Mouse (Mus musculus) gastrocnemius, postnatal 10 days (tissue): Measurements from ENCODE around the gene Chst3. TPM values are rescaled to one million over a fixed set of nuclear protein-coding genes. Genes with fewer than 3 reads are reported as not detected.
"Not testable (repeated sequence)": the region's sequence is repeated elsewhere in the genome, so short reads cannot be mapped to it uniquely, and the experiment has no call there.

ENCODE experiments used
- DNase-seq: peaks from one replicate; pipeline ENCODE4 v3.0.0; 2021; ENCODE audit warnings: mixed read lengths
- long read RNA-seq, 2 experiments: library from polyadenylated mRNA; stranded (forward); transcript quantifications; one replicate each; pipeline ENCODE4 v2.0.0; 2021
- total RNA-seq, 2 experiments: library from RNA; stranded (reverse); gene quantifications; 2 replicates each; pipeline ENCODE4 v1.2.3; 2021

Chst3 gene
- 1 to 10 TPM; 1.9 to 2.1 TPM for total RNA-seq
- long read RNA-seq, experiment 1, partial matches to known transcripts, result 0 of 1 reads
- long read RNA-seq, experiment 1, other reads (novel, unspliced or antisense), result 1 of 1 reads
- long read RNA-seq, experiment 2, full-length matches to known transcripts, result 1 of 4 reads
- long read RNA-seq, experiment 2, partial matches to known transcripts, result 0 of 4 reads
- long read RNA-seq, experiment 2, other reads (novel, unspliced or antisense), result 3 of 4 reads

DNA sequence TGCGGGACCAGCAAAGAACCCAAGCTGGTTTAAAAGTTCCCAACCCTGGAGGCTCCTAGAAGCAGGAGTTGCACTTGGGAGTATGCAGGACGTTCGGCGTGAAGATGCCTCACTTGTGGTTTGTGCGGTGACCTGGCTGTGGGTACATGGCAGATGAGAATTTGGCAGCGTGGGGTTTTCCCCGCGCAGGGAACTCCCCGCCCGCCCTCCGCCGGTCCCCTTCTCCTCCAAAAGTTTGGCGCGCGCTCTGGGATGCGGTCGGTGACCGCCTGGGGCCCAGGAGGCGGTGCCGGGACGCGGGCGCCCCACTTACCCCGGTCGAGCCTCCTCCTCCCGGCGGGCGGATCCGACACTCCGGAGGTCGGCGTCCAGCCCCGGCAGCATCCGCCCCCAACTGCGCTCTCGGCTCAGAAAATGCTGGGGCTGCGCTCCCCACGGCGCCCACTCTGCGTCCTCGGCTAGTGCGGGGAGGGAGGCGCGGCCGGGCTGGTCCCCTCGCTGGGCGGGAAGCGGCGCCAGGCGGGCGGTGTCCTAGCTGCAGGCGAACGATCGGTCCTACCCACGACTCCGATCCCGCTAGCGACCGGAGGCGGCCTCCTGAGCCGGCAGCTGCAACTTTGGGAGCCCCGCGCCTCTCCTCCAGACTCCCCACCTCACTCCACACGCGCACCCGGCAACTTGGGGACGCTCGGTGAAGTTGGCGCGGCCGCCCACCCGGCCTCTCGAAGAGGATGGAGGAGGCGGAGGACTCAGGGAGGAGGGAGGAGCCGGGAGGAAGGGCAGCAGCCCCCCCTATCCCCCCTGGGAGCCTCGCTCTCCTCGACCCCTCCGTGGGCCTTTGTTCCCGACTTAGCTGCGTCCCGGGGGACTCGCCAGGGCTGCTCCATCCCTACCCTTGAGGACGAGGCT is at the start of gene Chst3:
Gene Chst3, minus strand, starts transcription at position 670 of the 909 bp plus-strand sequence.
- DNase-seq, result peak; percentile 69

DNA sequence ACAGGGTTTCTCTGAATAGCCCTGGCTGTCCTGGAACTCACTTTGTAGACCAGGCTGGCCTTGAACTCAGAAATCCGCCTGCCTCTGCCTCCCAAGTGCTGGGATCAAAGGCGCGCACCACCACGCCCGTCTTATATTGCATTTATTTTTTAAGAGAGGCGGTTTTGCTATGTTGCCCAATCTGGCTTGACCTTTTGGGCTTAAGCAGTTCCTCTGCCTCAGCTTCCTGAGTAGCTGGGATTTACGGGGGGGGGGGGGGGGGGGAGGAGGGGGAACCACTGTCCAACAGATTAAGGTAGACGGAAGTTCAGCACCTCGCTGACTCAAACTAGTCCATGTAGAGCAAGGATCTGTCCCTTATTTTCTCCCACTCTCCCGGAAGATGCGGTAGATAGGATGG is 49.7 kb upstream of the Chst3 start:
- DNase-seq, result no peak

DNA sequence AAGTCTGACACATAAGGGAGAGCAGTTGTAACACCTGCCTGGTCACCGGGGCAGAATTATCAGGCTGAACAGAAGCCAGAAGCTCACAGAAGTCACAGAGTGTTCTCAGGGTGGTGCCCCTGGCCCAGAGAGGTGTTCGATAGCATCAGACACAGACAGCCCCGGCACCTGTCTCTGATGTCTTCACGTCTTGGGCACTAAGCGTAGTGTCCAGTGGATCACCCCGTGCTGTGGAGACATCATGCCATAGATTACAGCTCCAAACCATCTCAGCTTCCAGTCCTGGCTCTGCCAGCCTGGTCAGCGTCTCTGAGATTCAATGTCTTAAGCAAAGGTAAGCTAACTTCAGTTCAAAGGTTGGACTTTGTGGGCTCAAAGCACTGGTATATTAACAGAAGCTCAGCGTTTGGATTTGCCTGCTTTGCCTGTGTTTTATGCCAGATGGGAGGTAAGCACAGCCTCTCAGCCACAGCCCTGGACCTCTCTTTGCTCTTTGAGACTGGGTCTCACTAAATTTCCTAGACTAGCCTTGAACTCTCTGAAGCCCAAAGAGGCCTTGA is 47.9 kb upstream of the Chst3 start:
- no peak for DNase-seq

DNA sequence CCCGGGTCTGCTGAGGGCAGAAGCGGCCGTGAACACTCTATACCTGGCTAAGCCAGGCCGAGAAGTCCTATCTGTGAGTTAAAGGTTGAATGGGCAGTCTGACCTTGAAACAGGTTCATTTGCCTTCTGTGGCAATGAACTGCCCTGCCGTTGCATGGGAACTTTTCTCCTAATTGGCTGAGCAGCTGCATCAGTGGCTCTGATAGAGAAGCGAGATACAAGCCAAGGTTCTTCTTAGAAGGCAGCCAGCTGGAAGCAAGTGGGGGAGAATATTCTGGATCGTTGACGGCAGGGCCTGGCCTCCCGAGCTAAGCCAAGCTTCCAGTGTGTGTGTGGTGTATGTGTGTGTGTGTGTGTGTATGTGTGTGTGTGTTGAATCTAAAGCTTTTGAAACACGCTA is 46.2 kb upstream of the Chst3 start:
- DNase-seq, result peak; percentile 55

DNA sequence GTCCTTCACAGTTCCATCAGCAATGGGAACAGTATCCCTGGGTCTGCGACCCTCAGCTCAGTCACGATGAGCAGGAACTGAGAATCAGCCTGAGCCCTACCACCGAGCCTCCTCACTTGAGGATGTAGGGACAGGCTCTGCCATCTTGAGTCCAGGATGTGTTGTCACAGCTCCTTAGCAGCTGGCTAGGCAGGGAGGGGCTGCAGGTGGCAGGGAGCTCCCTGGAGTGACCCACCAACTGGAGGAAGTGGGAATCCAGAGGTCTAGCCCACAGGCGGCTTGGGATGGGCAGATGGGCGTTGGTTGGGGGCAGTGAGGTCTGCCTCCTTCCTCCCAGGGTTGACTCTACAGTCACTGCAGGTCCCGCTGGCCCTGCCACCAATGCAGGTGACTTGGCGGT is 44.3 kb upstream of the Chst3 start:
- DNase-seq, result no peak

DNA sequence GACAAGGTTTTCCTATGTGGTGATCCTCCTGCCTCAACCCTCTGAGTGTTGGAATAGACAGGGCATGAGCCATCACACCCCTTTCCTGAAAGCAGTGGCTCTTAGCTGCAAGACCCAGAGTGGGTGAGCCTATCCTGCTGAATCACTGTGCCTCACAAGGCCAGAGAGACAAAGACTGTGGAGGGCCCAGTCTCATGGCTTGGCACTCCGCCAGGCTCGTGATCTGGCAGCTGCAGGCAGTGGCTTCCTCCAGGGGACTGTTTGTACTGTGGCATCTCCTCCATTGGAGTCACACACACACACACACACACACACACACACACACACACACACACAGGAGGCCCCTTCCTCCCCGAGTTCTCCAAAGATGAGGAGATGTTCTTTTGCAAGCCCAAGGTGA is 43.3 kb upstream of the Chst3 start:
- DNase-seq, result peak; percentile 86

DNA sequence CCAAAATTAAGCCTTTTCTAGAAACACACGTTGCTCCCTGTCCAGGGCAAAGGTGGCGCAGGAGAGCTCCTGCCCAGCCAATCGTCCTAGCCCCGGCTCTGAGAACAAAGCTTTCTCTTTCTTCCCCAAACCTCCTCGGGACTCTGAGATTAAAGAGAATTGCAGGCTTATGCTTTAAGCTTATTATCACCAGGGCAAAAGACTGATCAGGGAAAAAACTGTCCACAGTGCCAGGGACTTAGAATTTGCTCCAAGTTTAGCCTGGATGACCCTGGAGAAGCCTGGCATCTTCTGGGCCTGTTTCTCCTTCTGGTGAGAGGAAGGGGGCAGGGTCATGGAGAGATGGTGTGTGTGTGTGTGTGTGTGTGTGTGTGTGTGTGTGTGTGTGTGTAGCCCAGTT is 42.5 kb upstream of the Chst3 start:
- DNase-seq, result no peak

DNA sequence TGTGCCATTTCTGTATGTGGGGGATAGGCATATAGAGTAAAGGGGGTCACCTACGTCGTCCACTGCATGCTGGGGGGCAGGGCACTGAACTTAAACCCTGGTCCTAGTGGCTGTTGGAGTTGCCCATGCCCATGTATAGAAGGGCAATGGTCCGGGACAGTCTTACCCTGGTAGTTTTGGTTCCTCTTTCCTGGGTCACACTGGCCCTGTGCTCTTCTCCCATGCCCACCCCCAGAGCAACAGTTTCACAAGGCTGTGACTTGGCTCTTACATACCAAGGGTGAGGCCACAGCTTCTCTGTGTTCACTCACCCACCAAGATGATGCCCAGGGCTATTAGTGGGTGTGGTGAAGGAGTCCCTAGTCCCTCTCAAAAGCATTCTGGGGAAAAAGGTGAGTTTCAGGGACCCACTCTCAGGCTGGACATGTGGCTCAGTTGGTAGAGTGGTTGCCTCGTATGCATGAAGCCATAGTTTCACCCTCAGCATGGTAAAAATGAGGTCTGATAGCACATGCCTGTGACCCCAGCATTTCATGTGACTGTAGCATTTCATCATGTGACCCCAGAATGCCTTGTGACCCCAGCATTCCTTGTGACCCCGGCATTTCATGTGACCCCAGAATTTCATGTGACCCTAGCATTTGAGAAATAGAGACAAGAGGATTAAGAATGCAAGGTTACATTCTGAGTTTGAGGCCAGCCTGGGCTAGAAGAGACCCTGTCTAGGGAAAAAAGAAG is 41.7 kb upstream of the Chst3 start:
- no peak for DNase-seq

DNA sequence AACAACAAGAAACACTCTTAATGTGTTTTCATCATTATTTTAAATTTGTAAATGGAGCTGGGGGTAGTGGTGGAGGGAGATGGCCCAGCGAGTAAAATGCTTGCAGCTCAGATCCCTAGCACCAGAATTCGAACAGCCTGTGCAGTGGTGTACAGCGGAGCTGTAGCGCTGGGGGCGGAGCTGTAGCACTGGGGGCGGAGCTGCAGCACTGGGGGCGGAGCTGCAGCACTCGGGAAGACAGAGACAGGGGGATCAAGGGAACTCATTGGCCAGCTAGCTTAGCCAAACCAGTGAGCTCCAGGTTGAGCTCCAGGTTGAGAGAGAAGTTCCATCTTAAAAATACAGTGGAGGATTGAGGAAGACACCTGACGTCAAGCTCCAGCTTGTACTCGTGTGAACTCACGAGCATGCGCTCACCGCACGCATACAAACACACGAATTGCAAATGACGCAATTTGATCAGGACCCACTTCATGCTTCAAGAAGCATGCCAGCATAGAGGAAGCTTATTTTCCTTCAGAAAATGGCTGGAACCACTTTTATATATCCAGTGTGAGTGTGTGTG is 38.3 kb upstream of the Chst3 start:
- no peak for DNase-seq

DNA sequence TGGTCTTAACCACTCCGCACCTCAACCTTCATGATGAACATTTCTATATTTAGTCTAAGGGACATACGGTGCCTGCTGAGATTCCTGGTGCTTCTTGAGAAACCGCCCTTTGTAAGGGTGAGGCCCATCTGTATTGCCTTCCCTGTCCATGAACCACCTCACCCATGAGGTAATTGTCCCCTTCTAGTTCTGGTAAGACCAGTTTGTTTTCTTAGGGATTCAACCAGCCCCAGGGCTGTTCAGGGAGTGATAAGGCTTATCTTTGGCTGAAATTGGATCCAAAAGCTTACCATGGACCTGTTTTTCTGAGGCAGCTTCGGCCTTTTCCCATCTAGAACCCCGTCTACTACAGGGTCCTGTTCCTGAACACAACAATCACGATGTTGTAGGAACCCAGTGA is 37.0 kb upstream of the Chst3 start:
- no peak for DNase-seq

DNA sequence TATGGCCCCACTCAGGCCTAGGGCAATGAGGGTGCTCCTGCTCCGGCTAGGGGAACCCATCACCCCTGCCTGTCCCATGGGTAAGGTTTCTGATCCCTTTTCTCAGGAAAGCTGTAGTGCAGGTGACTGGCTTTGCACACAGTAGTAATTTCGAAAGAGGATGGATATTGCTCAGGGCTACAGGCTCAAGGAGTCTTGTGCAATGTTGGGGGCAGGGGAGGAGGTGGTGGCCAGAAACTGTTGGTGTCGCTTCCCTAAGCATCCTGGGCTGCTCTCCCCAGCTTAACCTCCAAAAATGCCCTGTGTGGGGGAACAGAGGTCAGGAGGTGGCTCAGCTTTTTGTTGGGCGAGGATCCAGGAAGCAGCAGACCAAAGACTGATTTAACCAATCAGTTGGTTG is 33.5 kb upstream of the Chst3 start:
- no peak for DNase-seq

DNA sequence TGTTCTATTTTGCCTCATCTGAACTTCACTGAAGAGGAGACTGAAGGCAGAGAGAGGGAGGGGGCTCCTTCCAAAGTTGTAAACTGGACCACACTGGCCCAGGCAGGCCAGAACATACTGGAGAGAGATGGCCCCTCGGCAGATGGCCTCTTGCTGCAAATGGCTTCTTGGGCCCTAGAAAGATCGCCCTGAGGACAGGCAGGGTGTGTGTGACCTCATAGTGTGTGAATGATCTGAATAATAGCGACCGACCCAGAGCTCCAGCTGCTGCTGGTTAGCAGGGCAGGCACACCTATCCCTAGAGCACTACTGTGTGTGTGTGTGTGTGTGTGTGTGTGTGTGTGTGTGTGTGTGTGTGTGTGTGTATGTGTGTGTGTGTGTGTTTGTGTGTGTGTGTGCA is 33.1 kb upstream of the Chst3 start:
- no peak for DNase-seq

DNA sequence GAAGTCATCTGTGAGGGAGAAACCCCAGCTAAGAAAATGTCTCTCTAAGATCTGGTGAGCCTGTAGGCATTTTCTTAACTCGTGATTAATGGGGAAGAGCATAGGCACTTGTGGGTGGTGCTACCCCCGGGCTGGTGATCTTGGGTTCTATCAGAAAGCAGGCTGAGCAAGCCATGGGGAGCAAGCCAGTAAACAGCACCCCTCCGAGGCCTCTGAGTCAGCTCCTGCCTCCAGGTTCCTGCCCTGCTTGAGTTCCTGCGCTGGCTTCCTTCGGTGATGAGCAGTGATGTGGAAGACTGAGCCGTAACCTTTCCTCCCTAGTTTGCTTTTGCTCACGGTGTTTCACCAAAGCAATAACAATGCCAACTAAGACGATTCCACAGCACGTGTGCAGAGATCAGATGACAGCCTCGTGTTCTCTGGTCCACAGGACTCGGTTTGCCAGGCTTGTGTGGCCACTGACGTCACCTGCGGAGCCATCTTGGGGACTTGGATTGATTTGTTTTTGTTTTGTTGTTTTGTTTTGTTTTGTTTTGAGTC is 31.4 kb upstream of the Chst3 start:
- DNase-seq, result no peak

DNA sequence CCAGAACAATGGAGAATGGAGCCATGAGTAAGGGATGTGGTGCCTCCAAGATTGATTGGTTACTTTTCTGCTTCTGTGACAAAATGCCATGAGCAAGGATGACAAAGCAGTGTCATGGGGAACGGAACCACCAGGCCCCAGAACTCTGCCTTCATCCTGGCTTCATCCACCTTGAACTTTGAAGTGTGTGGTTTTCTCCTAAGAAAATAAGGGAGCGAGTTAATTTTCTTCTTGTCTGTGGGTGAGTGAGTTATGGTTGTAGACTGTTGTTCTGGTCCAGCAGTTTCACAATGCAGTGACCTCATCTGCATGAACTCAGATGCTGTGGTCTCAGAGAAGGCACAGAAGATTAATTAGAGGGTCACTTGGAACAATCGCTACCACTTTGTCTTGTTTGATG is 29.3 kb upstream of the Chst3 start:
- DNase-seq, result not testable (repeated sequence)

DNA sequence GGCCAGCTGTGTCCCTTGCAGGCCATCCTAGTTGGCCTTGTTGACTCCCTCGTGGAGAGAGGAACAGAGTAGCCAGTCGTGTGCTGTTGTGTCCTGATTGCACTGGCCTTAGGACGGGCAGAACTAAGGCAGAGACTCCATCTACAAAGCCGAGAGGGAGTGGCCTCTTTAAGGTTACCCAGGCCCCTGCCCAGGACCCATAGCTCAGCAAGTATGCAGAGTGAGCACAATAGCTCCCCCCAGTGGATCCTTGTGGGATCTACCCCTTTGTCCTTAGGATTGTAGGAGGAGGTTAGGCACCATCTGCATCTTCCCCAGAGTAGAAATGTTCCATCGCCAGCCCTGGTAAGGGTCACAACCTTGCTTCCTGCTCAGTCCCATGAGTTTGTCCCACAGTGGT is 27.5 kb upstream of the Chst3 start:
- peak; percentile 63 for DNase-seq

DNA sequence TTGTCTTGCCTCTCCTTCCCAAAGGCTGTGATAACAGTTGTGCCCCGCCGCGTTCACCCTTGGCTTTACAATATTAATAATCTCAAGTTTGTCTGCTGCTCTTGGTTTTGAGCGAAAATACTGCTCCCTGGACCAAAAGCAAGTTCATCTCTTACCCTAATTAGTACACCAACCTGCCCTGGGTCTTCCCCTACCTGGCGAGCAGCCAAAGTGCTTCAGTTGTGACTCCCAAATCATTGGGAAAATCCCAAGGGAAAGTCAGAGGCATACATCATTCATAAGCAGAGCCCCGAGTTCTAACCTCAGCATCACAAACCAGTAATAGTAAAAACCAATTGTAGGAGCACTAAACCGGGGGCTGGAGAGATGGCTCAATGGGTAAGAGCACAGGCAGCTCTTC is 26.6 kb upstream of the Chst3 start:
- no peak for DNase-seq

DNA sequence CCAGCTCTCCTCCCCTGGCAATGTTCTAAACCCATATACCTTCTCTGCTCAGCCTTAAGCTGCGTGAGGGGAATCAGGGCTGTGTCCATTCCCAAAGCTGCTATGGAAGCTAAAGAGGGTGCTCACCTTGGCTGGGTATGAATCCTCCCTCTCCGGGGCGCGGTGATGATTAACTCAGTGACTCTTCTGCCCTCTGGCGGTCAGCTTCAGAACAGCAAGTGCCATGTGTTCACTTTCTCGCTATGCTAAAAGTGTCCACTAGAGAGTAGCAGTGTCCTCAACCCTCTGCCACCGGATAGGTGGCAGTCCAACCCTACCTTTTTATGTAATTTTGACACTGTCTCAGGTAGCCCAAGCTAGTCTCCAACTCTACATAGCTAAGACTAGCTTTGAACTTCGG is 26.0 kb upstream of the Chst3 start:
- peak; percentile 95 for DNase-seq

DNA sequence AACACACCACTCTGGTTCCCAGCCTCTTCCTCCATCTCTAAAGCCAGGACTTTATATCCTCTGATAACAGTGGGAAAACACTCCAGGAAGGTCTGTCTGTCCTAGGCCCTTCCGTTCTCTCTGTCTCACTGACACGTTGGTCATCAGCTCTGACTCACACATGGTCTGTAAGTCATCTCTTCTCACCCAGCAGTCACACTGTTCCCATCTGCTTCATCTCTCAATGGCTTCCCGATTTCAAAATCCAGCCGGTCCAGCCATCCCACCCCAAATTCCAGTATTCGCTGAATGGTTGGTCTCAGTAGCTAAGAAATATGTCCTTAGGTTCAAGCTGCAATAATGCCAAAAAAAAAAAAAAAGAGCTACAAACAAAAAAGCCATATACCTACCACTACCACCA is 24.9 kb upstream of the Chst3 start:
- no peak for DNase-seq

DNA sequence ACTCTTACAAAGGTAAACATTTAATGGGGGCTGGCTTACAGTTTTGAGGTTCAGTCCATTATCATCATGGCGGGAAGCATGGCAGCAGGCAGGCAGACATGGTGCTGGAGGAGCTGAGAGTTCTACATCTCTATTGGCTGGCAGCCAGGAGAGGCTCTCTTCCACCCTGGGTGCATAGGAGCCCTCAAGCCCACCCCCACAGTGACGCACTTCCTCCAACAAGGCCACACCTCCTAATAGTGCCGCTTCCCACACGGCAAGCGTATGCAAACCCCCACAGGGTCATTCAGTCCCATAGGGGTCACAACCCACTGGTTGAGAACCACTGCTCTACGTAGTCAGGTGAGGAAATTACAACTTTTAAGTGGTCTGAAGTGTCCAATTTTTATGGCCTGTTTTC is 21.4 kb upstream of the Chst3 start:
- no peak for DNase-seq

DNA sequence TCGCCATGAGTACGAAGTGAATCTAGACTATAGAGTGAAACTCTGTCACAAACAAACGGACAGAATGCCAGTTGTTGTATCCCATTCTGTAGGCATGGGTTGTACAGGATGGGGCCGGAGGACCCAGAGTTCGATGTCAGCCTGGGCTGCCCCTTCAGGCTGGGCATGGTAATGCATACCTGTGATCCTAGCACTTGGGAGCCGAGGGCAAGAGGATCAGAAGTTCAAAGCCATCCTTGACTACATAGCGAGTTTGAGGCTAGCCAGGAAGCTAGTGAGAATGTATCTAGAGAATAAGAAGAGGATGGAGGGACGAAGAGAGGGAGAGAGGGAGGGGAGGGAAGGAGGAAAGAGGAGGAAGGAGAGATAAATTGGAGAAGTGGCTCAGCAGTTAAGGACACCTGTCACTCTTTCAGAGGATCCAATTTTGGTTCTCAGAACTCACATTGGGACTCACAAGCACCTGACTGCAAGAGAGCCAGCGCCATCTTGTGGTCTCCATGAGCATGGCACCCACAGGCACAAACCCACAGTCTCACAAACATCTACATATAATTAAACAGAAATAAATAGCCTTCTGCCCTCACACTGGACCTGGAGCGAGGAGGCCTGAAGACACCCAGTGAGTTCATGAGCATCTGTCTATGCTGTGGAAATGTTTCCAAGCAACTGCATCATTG is 18.6 kb upstream of the Chst3 start:
- peak; percentile 72 for DNase-seq

DNA sequence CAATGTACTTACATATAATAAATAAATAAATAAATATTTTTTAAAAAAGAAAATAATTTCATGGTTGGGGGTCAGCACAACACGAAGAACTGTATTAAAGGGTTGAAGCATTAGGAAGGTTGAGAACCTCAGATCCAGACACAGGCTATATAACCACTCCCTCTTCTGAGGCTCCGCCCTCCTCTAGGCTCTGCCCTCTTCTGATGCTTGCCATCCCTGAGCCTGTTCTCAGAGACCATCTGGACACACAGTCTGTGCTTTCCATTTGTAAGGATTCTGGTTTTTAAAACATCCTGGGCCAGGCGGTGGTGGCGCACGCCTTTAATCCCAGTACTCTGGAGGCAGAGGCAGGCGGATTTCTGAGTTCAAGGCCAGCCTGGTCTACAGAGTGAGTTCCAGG is 16.8 kb upstream of the Chst3 start:
- not testable (repeated sequence) for DNase-seq

DNA sequence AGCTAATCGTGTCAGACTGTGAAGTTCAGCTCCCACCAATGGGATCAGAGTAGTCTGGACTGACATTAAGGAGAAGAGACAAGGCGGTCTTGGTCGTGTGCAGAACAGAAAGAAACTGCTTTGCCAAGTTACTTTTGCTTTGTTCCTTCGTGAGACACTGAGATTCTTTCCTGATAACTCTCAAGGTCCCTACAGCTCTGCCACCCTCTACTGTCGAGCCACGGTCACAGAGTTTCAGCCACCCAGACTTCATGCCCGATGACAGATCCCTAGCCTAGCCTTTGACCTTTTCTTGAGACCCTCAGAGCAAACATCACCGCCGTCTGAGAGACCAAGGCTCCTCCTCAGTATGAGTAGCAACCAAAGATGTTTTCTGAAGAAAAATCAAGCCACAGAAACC is 14.9 kb upstream of the Chst3 start:
- no peak for DNase-seq
